Mouse (Mus musculus) erythroblast, adult 5-6 weeks (primary cell): Measurements from ENCODE around the gene Ube4b. TPM values are rescaled to one million over a fixed set of nuclear protein-coding genes. Genes with fewer than 3 reads are reported as not detected.

Source experiments
- ATAC-seq: replicated peaks from 2 replicates; pipeline ENCODE4 v1.8.0; 2016; ENCODE audit warnings: moderate number of reproducible peaks, mild to moderate bottlenecking, moderate TSS enrichment, inconsistent platforms; ENCODE audit not compliant: poor library complexity, low FRiP score, severe bottlenecking
- total RNA-seq, 2 experiments: library from RNA; stranded (forward) in 1 of 2; stranded (reverse) in 1 of 2; fragments of 150-400 nt in 1 of 2; fragments of 200-764, 138-1000 nt in 1 of 2; gene quantifications; 2 replicates each; pipeline versions ENCODE4 v1.2.3 to v1.2.4; 2015 to 2017; ENCODE audit warnings: low replicate concordance in 2 of 2

The Ube4b gene
- total RNA-seq, 2 experiments from 2014 or later, result 34.8 to 37.1 TPM

DNA sequence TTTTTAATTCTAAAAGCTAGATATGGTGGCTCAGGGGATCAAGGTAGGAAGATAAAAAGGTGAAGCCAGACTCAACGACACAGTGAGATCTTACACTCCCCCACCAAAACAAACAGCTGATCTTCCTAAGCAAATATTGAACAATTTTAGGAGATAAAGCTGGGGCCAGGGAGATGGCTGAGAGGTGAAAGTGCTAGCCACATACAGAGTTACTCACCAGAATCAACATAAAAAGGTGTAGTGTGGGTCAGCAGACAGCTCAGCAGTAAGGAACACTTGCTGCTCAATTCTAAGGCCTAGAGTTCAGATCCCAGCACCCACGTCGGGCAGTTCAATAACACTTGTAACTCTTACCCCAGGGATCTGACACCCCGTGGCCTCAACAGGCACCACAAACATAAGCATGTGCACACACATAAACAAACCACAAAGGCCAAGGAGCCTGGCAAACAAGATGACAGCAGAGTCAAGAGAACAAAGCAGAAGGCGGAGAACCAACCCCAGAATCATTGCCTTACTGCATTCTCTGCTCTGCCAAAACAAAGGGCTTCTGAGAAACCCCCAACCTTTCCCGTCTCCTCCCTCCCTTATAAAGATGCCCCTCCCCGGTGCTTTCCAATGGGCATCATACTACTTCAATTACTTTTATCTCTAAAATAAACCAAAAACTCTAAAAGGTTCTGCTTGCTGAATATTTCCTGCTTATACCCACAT, 144.4 kb downstream of the Ube4b start:
- ATAC-seq, result no peak

Other genes with a start within 250 kb of the Ube4b start
- gene Kif1b, start 119.1 kb downstream of the Ube4b start, total RNA-seq (2015; ENCODE audit: low replicate concordance), result 8.8 and 10.0 TPM in 2 replicates
- gene Kif1b, start 119.1 kb downstream of the Ube4b start, total RNA-seq (2017; ENCODE audit: low replicate concordance), result 7.2 and 14.1 TPM in 2 replicates
- gene Rbp7, start 28.2 kb upstream of the Ube4b start, total RNA-seq (2015; ENCODE audit: low replicate concordance), result not detected in 2 replicates
- not detected in 2 replicates for gene Rbp7, start 28.2 kb upstream of the Ube4b start, total RNA-seq (2017; ENCODE audit: low replicate concordance)
- gene Tmem274, start 50.6 kb upstream of the Ube4b start, total RNA-seq (2015; ENCODE audit: low replicate concordance), result not detected in 2 replicates
- not detected in 2 replicates for gene Tmem274, start 50.6 kb upstream of the Ube4b start, total RNA-seq (2017; ENCODE audit: low replicate concordance)
- gene Nmnat1, start 58.5 kb upstream of the Ube4b start, total RNA-seq (2015; ENCODE audit: low replicate concordance), result 0.58 and 3.1 TPM in 2 replicates
- 0.84 and 1.2 TPM in 2 replicates for gene Nmnat1, start 58.5 kb upstream of the Ube4b start, total RNA-seq (2017; ENCODE audit: low replicate concordance)
- gene Lzic, start 58.5 kb upstream of the Ube4b start, total RNA-seq (2015; ENCODE audit: low replicate concordance), result 4.8 and 5.4 TPM in 2 replicates
- gene Lzic, start 58.5 kb upstream of the Ube4b start, total RNA-seq (2017; ENCODE audit: low replicate concordance), result 6.1 and 23.2 TPM in 2 replicates
- gene Ctnnbip1, start 91.5 kb upstream of the Ube4b start, total RNA-seq (2015; ENCODE audit: low replicate concordance), result 4.6 TPM in 1 of 2 replicates, not detected in the other
- 2.2 and 4.6 TPM in 2 replicates for gene Ctnnbip1, start 91.5 kb upstream of the Ube4b start, total RNA-seq (2017; ENCODE audit: low replicate concordance)
- 0.58 and 1.3 TPM in 2 replicates for gene Clstn1, start 159.7 kb upstream of the Ube4b start, total RNA-seq (2015; ENCODE audit: low replicate concordance)
- 1.8 and 2.4 TPM in 2 replicates for gene Clstn1, start 159.7 kb upstream of the Ube4b start, total RNA-seq (2017; ENCODE audit: low replicate concordance)